Mouse (Mus musculus): ENCODE results near the gene Dusp27. TPM values are rescaled to one million over a fixed set of nuclear protein-coding genes. Genes with fewer than 3 reads are reported as not detected.

The Dusp27 gene
- polyA plus RNA-seq, 1 experiment from 2014 or later = 0.50 TPM

DNA sequence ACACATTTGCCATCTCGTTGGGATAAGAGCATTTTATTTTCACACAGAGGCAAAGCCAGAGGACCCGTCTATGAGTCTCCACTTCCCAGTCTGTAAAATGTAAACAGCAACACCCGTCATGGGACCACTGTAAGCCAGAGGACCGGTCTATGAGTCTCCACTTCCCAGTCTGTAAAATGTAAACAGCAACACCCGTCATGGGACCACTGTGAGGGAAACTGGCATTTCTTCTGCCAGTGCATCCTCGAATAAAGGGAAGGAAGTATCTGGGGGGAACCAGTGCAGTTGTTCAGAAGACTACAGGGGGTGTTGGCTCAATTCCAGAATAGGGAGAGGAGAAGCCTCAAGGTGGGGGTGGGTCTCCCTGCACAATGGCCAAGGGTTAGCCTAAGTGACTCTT lies 22.3 kb downstream of the Dusp27 start:
- no peak for DNase-seq (ENCODE audit: low spot score)
- no peaks in the 10 kb centered on the region for H3K4me1 ChIP-seq (replicated peaks; ENCODE audit: control insufficient read depth, insufficient read depth)
- ATAC-seq (ENCODE audit: low FRiP score, low TSS enrichment) = no peak
- TF ChIP-seq EP300 (optimal IDR thresholded peaks at IDR 0.05) = no peak
- H3K4me3 ChIP-seq (ENCODE audit: low read depth, low read length) = no peak overlapping the region
- H3K9me3 ChIP-seq (ENCODE audit: control insufficient read depth, low read length) = no peaks in the 10 kb centered on the region
- H3K27ac ChIP-seq (replicated peaks) = no peak overlapping the region
- H3K27me3 ChIP-seq (ENCODE audit: control insufficient read depth, insufficient read depth, low read length) = no peaks in the 10 kb centered on the region
- H3K36me3 ChIP-seq (ENCODE audit: control insufficient read depth, insufficient read depth, low read length) = no peaks in the 10 kb centered on the region
- no peak overlapping the region for H3K4me2 ChIP-seq (replicated peaks; ENCODE audit: low read depth)
- 35% methylated on average over 6 of the region's 6 CpGs for WGBS
- H3K9ac ChIP-seq (ENCODE audit: low read length) = no peak overlapping the region

DNA sequence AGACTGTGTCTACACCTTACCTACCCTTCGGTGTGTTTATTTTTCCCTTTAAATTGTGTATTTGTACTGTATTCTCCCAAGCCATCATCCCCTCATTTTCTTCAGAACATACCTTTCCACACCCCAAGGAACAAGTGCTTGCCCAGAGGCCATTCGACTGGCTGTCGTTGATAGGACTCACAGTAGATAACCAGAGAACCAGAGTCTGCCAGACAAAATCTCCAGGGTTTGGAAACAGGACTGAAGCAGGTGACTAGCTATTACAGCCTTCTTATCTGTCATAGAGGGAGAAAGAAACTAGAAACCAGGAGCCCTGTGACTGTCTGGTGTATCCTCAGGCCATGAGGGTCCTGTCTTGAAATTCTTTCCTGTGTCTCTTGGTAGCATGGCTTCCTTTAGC lies 22.9 kb downstream of the Dusp27 start:
- Histone ChIP-seq H3K4me1 (replicated peaks; ENCODE audit: control insufficient read depth, insufficient read depth) (no peaks in the 10 kb centered on the region), H3K9ac (ENCODE audit: low read length) (no peak overlapping the region), H3K4me3 (ENCODE audit: low read depth, low read length) (no peak overlapping the region), H3K36me3 (ENCODE audit: control insufficient read depth, insufficient read depth, low read length) (no peaks in the 10 kb centered on the region), H3K9me3 (ENCODE audit: control insufficient read depth, low read length) (no peaks in the 10 kb centered on the region), H3K27me3 (ENCODE audit: control insufficient read depth, insufficient read depth, low read length) (no peaks in the 10 kb centered on the region), H3K4me2 (replicated peaks; ENCODE audit: low read depth) (no peak overlapping the region), H3K27ac (replicated peaks) (no peak overlapping the region)
- DNase-seq (ENCODE audit: low spot score) (no peak), ATAC-seq (ENCODE audit: low FRiP score, low TSS enrichment) (no peak)
- 95% methylated on average over 3 of the region's 3 CpGs for WGBS
- TF ChIP-seq EP300 (optimal IDR thresholded peaks at IDR 0.05) (no peak), CTCF (IDR thresholded peaks at IDR 0.05; ENCODE audit: low read depth) (no peak)

DNA sequence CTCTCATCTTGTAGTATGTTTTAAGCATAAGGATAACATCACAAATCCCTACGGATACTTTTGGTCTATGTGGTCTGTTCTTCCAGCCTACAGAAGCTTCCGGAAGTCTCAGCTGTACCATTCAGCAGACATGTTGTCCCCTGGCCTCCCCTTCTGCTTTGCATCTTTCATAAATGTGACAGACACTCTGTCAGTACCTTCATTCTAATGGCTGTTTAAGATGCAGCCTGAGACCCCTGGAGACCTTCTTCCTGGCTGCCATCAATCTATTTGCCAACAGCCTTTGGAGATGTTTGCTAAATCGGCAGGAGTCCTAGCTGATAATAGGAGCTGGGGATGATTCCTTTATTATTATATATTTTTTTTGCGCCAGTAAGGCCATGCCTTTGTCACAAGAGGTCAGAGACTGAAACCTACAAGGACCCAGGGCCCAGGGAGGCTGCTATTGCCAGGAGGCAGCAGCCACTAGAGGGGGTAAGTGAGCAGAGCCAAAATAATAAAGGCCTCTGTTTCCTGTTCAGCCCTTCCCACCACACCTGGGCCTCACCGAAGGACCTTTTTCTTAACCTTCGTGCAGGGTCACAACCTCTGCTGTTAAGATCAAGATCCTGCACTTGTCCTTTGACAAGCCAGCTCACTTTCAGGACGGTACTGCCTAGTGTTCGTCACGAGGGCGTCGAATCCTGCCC lies 24.7 kb downstream of the Dusp27 start:
- WGBS = 61% methylated on average over 11 of the region's 11 CpGs
- H3K36me3 ChIP-seq (ENCODE audit: control insufficient read depth, insufficient read depth, low read length) = no peaks in the 10 kb centered on the region
- H3K4me2 ChIP-seq (replicated peaks; ENCODE audit: low read depth) = no peak overlapping the region
- H3K4me3 ChIP-seq (ENCODE audit: low read depth, low read length) = no peak overlapping the region
- ATAC-seq (ENCODE audit: low FRiP score, low TSS enrichment) (peak; percentile 76), DNase-seq (ENCODE audit: low spot score) (peak; percentile 62)
- no peak overlapping the region for H3K9ac ChIP-seq (ENCODE audit: low read length)
- no peaks in the 10 kb centered on the region for H3K4me1 ChIP-seq (replicated peaks; ENCODE audit: control insufficient read depth, insufficient read depth)
- no peaks in the 10 kb centered on the region for H3K9me3 ChIP-seq (ENCODE audit: control insufficient read depth, low read length)
- H3K27ac ChIP-seq (replicated peaks) = no peak overlapping the region
- no peaks in the 10 kb centered on the region for H3K27me3 ChIP-seq (ENCODE audit: control insufficient read depth, insufficient read depth, low read length)
- TF ChIP-seq CTCF (IDR thresholded peaks at IDR 0.05; ENCODE audit: low read depth) = peak; percentile 75
- TF ChIP-seq EP300 (optimal IDR thresholded peaks at IDR 0.05) = no peak

DNA sequence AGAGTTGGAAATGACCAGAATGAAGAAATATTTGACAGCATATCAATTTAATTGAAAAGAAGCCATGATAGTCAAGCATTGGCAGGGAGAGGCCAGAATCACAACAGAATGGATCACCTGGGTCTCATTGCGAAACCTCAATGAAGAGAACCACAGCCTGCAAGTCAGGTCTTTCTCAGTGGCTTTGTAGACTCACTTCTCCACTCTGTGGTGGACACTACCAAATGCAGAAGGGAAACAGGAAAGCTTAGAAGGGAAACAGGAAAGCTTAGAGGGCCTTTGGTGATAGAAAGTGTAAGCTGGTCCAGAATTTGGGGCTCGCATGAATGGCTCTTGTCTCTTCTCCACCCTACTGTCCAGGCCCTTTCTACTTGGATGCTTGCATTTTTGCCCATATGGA lies 29.6 kb downstream of the Dusp27 start:
- Histone ChIP-seq H3K9ac (ENCODE audit: low read length) (no peak overlapping the region), H3K4me3 (ENCODE audit: low read depth, low read length) (no peak overlapping the region), H3K27ac (replicated peaks) (no peak overlapping the region), H3K27me3 (ENCODE audit: control insufficient read depth, insufficient read depth, low read length) (no peaks in the 10 kb centered on the region), H3K4me1 (replicated peaks; ENCODE audit: control insufficient read depth, insufficient read depth) (no peaks in the 10 kb centered on the region), H3K36me3 (ENCODE audit: control insufficient read depth, insufficient read depth, low read length) (no peaks in the 10 kb centered on the region), H3K4me2 (replicated peaks; ENCODE audit: low read depth) (no peak overlapping the region), H3K9me3 (ENCODE audit: control insufficient read depth, low read length) (no peaks in the 10 kb centered on the region)
- TF ChIP-seq EP300 (optimal IDR thresholded peaks at IDR 0.05) = no peak
- DNase-seq (ENCODE audit: low spot score) = no peak
- WGBS = 93% methylated on average over 2 of the region's 2 CpGs
- ATAC-seq (ENCODE audit: low FRiP score, low TSS enrichment) = no peak

DNA sequence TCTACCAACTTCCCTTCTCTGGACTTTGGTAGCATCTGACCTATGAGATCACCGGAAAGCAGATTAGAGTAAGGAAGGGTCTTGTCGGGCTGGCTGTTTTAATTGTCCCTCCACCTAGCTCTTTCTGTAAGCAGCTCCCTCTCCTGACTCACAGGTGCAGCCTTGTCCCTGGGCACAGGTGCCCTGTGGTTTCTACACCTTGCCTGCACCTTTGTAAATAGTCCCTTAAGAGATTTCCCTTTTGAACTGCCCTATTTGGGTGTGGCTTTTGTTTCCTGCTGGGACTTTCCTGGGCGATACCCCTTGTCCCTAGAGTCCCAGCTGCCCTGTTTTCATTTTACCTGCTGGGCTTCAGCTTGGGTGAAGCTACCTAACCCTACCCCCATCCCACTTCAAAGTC lies 33.3 kb downstream of the Dusp27 start:
- Histone ChIP-seq H3K27me3 (ENCODE audit: control insufficient read depth, insufficient read depth, low read length) (no peaks in the 10 kb centered on the region), H3K36me3 (ENCODE audit: control insufficient read depth, insufficient read depth, low read length) (no peaks in the 10 kb centered on the region), H3K9me3 (ENCODE audit: control insufficient read depth, low read length) (no peaks in the 10 kb centered on the region), H3K4me1 (replicated peaks; ENCODE audit: control insufficient read depth, insufficient read depth) (no peaks in the 10 kb centered on the region), H3K4me2 (replicated peaks; ENCODE audit: low read depth) (no peak overlapping the region), H3K27ac (replicated peaks) (no peak overlapping the region), H3K9ac (ENCODE audit: low read length) (no peak overlapping the region), H3K4me3 (ENCODE audit: low read depth, low read length) (no peak overlapping the region)
- 53% methylated on average over 3 of the region's 3 CpGs for WGBS
- peak; percentile 26 for DNase-seq (ENCODE audit: low spot score)
- TF ChIP-seq CTCF (IDR thresholded peaks at IDR 0.05; ENCODE audit: low read depth) = no peak
- peak; percentile 83; the same call in 1 of the 2 replicates for ATAC-seq (ENCODE audit: low FRiP score, low TSS enrichment)

DNA sequence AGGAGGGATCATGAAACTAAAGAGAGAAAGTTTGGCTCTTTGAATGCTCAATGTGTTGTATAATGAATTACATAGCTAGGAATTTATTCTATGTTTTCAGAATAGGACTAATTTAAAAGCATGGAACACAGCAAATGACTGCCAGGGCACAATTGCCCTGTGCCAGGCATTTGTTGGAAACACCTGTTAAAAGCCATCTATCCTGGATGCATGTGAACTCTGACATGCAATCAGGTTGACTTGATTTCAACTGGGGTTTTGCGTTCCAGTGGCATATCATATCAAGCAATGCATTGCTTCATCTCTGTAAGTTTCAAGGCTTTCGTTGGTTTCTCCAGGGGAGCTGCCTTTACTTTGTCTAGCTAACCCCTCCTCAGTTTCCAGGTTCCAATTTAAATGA lies 37.4 kb downstream of the Dusp27 start:
- Histone ChIP-seq H3K27ac (replicated peaks) (no peak overlapping the region), H3K36me3 (ENCODE audit: control insufficient read depth, insufficient read depth, low read length) (no peaks in the 10 kb centered on the region), H3K9me3 (ENCODE audit: control insufficient read depth, low read length) (no peaks in the 10 kb centered on the region), H3K4me1 (replicated peaks; ENCODE audit: control insufficient read depth, insufficient read depth) (no peaks in the 10 kb centered on the region), H3K27me3 (ENCODE audit: control insufficient read depth, insufficient read depth, low read length) (no peaks in the 10 kb centered on the region), H3K4me3 (ENCODE audit: low read depth, low read length) (no peak overlapping the region), H3K9ac (ENCODE audit: low read length) (no peak overlapping the region), H3K4me2 (replicated peaks; ENCODE audit: low read depth) (no peak overlapping the region)
- ATAC-seq (ENCODE audit: low FRiP score, low TSS enrichment) (no peak), DNase-seq (ENCODE audit: low spot score) (no peak)
- WGBS = 76% methylated on average over 2 of the region's 2 CpGs
- no peak for TF ChIP-seq EP300 (optimal IDR thresholded peaks at IDR 0.05)
- no peak for TF ChIP-seq CTCF (IDR thresholded peaks at IDR 0.05; ENCODE audit: low read depth)

Measured in stomach, postnatal 0 days (tissue).